9 mouse cellular contexts compared by ENCODE assay signal in the genomic region with DNA sequence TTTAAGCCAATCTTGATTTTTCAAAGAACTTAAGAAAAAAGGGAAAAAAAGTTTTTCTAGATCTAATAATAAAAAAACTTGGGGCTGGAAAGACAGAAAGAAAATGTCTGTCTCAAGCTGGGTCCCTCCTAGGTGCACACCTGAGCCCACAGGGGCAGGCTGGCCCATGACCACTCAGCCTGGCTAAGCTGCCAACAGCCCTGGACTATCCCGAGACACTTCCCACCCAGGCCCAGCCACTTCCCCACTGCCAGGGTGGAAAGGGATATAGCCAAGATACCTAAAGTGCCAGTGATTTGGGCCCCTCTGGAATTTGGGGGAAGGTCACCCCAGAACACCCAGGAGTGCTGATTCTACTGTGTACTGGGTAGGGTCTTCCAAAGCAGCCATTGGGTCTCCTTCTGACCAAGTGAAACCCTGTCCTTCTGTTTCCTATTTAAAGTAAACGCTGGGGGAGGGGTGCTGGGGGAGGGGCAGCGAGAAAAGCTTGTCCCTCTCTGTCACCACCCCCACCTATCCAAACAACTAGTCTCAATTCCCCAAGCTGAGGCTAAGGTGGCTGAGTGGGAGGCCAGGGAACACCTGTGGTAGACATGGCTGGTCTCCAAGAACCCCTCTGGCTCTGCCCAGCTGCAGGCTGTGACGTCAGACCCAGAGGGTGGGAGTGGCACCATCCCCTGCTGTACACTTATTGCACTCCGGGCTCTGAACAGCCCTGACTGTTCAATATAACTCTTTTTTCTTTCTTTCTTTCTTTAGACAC.
DNase-seq lines count a peak whose midpoint lies in the region; ATAC-seq lines count a peak whose summit lies in the region.
"Had no signal": no experiment of that assay in that cellular context is flagged by ENCODE, and none has a peak within 500 bp of the region (broad histone marks: within the 10 kb centered on the region; RNA-seq: fewer than 3 reads in every experiment).

No protein-coding gene starts in this region.

- peaks cover 36% of the 10 kb centered on the region for H3K4me1 ChIP-seq in embryonic facial prominence, embryonic 14.5 days (ENCODE audit: control insufficient read depth, insufficient read depth, low read length)

- peak; percentile 93 for DNase-seq in heart, adult 11 months
- DNase-seq in heart, postnatal 4 days: no peak
- DNase-seq in 416B (ENCODE audit: low read depth): peak; percentile 21
- DNase-seq in embryonic facial prominence, embryonic 14.5 days (ENCODE audit: low spot score): peak; percentile 69
- peak; percentile 40 for DNase-seq in lung, postnatal 36 days
- no peak for DNase-seq in right cerebral cortex, adult 18-20 months
- no peak for DNase-seq in cerebellum, postnatal 14 days
- no peak for DNase-seq in T-cell, adult 2 months (ENCODE audit: low spot score)
- DNase-seq: right cerebral cortex, postnatal 4 days had no signal

- no peak overlapping the region for H3K9ac ChIP-seq in embryonic facial prominence, embryonic 14.5 days (ENCODE audit: low read depth, low read length)

- H3K4me2 ChIP-seq in embryonic facial prominence, embryonic 14.5 days (ENCODE audit: low read depth, low read length): no peak overlapping the region

- H3K36me3 ChIP-seq in embryonic facial prominence, embryonic 14.5 days (ENCODE audit: control insufficient read depth, insufficient read depth, low read length): no peaks in the 10 kb centered on the region

- 12% methylated on average over 5 of the region's 5 CpGs for WGBS in embryonic facial prominence, embryonic 14.5 days

- no peaks in the 10 kb centered on the region for H3K27me3 ChIP-seq in embryonic facial prominence, embryonic 14.5 days (replicated peaks; ENCODE audit: control insufficient read depth, insufficient read depth, low read length)

- H3K27ac ChIP-seq in embryonic facial prominence, embryonic 14.5 days (replicated peaks; ENCODE audit: low read depth, low read length): peak overlapping the region; percentile 83

- peak; percentile 38; the same call in 1 of the 2 replicates for ATAC-seq in embryonic facial prominence, embryonic 14.5 days (ENCODE audit: low read depth)

- no peak overlapping the region for H3K4me3 ChIP-seq in embryonic facial prominence, embryonic 14.5 days (ENCODE audit: low read depth, low read length)

- no peaks in the 10 kb centered on the region for H3K9me3 ChIP-seq in embryonic facial prominence, embryonic 14.5 days (ENCODE audit: control insufficient read depth, low read length)

Comparison
In these comparisons a context has a peak if more than half of its experiments do, and no peak if none do; other contexts are left out.
1. DNase-seq: peak in heart, adult 11 months (single experiment), 416B (single experiment), embryonic facial prominence, embryonic 14.5 days (single experiment) and lung, postnatal 36 days (single experiment); none in heart, postnatal 4 days (single experiment), right cerebral cortex, adult 18-20 months (single experiment), cerebellum, postnatal 14 days (0 of 2) and T-cell, adult 2 months (single experiment).